Mouse (Mus musculus) kidney, adult 2 months (tissue): ENCODE measurements around the gene Pgp.
"Not testable (repeated sequence)": the region's sequence is repeated elsewhere in the genome, so short reads cannot be mapped to it uniquely, and the experiment has no call there.

Experiments
- CTCF ChIP-seq: fragments of 200-500 bp; conservative IDR thresholded peaks from 2 replicates; pipeline ENCODE4 v1.5.1; 2011; ENCODE audit warnings: low read depth, mild to moderate bottlenecking, control low read depth, low read length, moderate library complexity, mixed read lengths; ENCODE audit not compliant: insufficient read depth, insufficient read length
- POLR2A ChIP-seq: fragments of 200-500 bp; IDR thresholded peaks from one replicate; pipeline ENCODE4 v1.6.1; 2011; ENCODE audit warnings: low read depth, low read length, control low read depth

DNA sequence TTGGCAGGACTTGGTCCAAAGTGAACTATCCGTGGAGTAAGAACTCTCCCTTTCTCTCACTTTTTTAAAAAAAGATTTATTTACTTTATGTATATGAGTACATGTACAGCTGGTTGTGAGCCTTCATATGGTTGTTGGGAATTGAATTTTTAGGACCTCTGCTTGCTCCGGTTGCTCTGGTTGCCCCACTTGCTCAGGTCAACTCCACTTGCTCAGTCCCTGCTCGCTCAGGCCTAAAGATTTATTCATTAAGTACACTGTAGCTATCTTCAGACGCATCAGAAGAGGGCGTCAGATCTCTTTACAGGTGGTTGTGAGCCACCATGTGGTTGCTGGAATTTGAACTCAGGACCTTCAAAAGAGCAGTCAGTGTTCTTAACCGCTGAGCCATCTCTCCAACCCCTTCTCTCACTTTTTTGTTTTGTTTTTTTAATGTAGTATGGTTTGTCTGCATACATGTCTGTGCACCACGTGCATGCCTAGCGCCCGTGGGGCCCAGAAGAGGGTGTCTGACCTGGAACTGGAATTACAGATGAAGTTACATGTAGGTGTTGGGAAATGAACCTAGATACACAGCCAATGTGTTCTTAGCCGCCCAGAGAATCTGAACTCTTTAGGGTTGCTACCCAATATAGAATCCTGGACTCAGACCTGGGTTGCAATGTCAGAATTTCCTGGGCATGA lies 14.5 kb upstream of the Pgp start:
- TF ChIP-seq CTCF, POLR2A: not testable (repeated sequence)
